Mouse (Mus musculus) stomach, postnatal 0 days (tissue): ENCODE measurements at regions not wholly inside any gene's neighbourhood (a gene's known extent, or its start where the extent isn't known, plus 50 kb on each side); places are given as distances from the start of the nearest gene placed in this dataset.

Experiments
- CTCF ChIP-seq: IDR thresholded peaks from 2 replicates; pipeline ENCODE4 v1.5.1; 2016; ENCODE audit warnings: antibody characterized with exemption, low read depth, mild to moderate bottlenecking, moderate library complexity
- EP300 ChIP-seq: optimal IDR thresholded peaks from 2 replicates; pipeline ENCODE3; 2016; ENCODE audit warnings: antibody characterized with exemption

DNA sequence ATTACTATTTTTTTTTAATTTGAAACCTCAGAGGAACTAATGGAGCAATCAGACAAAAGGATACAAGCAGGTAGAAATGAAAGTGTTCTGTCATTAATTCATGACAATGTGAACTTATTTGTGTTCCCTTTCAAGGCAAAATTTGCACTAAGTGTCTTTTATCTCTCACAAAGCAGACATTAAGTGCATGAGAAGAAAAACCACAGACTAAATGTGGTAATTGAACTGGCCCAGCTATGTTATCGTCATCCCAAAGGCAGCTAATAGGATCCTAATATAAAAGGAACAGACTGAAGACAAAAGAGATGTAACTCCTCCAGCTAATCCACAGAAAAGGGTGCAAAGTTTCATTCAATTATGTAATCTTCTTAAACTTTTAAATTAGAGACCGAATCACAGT lies 487.0 kb downstream of the Wdr20rt start:
- TF ChIP-seq CTCF: no peak
- no peak for TF ChIP-seq EP300
